Mouse (Mus musculus): ENCODE data around the gene Pipox. TPM values are rescaled to one million over a fixed set of nuclear protein-coding genes. Genes with fewer than 3 reads are reported as not detected.
A peak's percentile ranks its signal among the peaks of the same experiment; 100 is the strongest.

Pipox gene
- 1.1 and 1.7 TPM in 2 replicates for polyA plus RNA-seq (2015; fragmentation: Nextera tagmentation; extraction: Ambion mirVana)

DNA sequence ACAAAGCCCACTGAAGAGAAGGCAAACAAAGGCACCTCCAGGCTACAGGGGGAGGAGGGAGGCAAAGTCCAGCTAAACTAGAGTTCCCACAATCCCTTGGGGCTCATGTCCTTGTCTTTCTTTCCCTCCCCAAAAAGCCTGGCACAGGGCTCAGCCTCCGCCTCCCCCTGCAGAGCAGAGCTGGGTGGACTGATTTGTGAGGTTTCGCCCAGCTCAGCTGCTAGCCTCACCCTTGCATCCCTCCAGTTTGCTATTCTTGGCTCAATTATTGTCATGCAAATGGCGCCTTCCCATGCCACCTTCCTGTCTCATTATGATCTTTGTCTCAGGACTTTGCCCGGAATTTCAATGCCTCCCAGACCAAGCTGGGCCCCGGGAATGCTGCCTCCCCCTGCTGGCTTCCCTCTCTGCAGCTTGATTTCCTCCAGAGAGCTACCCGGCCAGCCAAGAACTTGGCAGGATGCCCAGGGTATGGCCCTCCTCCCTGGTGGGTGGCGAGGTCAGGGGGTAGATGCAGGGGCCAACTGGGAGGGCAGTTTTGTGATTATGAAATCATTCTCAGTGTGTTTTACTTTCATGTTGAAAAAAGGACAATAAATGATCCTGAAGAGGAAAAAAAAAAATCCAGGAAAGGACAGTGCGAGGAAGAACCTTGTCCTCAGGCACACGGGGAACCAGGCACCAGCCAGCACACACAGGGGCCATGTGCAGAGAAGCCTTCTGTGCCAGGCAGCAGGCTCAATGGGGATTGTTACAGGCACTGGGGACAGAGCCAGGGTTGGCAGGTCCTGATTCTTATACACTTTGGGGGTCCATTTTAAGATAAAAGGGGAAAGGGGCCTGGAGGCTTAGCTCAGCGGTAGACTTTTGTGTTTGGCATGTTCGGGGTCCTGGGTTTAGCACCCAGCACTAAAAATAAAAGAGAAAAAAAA lies at the start of gene Pipox:
TSS of gene Pipox (minus strand) at position 310 of the 932 bp plus-strand sequence.
- Histone ChIP-seq H3K27ac (ENCODE audit: low read length) (peak within 1 kb of the TSS; percentile 79), H3K9me3 (ENCODE audit: control insufficient read depth, low read length) (no peaks in the 10 kb centered on the region), H3K9ac (ENCODE audit: low read length) (peak within 1 kb of the TSS; percentile 40), H3K4me3 (ENCODE audit: low read length) (no peak within 1 kb of the TSS), H3K36me3 (ENCODE audit: control insufficient read depth, insufficient read depth, low read length) (no peaks in the 10 kb centered on the region), H3K4me1 (replicated peaks; ENCODE audit: control insufficient read depth, insufficient read depth, low read length) (peaks cover 27% of the 10 kb centered on the region), H3K27me3 (ENCODE audit: control insufficient read depth, insufficient read depth, low read depth, low read length) (0 out of 2 replicates have a peak, but pooled peaks cover 2% of the 10 kb centered on the region), H3K4me2 (ENCODE audit: low read depth, low read length) (peak within 1 kb of the TSS; percentile 26)
- WGBS, result 15% methylated on average over 11 of the region's 11 CpGs
- ATAC-seq (ENCODE audit: low read depth), result peak; percentile 93

DNA sequence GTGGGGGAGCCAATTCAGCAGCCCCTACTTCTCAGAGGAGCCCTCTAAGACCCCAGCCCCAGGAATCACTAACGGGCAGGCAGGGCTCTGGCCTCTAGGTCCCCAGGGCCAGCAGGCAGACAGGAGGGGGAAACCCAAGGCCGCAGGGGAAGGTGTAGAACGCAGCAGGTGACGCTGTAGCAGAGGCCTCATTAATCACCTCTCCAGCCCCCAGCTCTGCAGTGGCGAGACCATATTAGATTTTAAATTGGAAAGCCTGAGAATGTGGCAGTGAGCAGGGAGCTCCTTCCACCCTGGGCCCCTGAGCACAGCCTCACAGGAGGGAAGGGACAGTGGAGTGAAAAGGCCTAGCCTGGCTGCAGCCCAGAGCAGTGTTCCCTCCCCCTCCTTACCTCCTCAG lies 48.3 kb upstream of the Pipox start:
- H3K4me3 ChIP-seq (ENCODE audit: low read length), result no peak overlapping the region
- H3K27ac ChIP-seq (ENCODE audit: low read length), result no peak overlapping the region
- H3K4me2 ChIP-seq (ENCODE audit: low read depth, low read length), result no peak overlapping the region
- H3K27me3 ChIP-seq (ENCODE audit: control insufficient read depth, insufficient read depth, low read depth, low read length), result no peaks in the 10 kb centered on the region; the same call in 1 of the 2 replicates
- no peak for ATAC-seq (ENCODE audit: low read depth)
- H3K36me3 ChIP-seq (ENCODE audit: control insufficient read depth, insufficient read depth, low read length), result no peaks in the 10 kb centered on the region
- no peaks in the 10 kb centered on the region for H3K9me3 ChIP-seq (ENCODE audit: control insufficient read depth, low read length)
- H3K4me1 ChIP-seq (replicated peaks; ENCODE audit: control insufficient read depth, insufficient read depth, low read length), result no peaks in the 10 kb centered on the region
- 16% methylated on average over 5 of the region's 5 CpGs for WGBS
- no peak overlapping the region for H3K9ac ChIP-seq (ENCODE audit: low read length)

GRCm38 (mm10) chr11:77937649-77938410 lies 43.9 kb upstream of the Pipox start:
- Histone ChIP-seq H3K36me3 (ENCODE audit: control insufficient read depth, insufficient read depth, low read length) (no peaks in the 10 kb centered on the region), H3K27ac (ENCODE audit: low read length) (no peak overlapping the region), H3K9ac (ENCODE audit: low read length) (no peak overlapping the region), H3K4me1 (replicated peaks; ENCODE audit: control insufficient read depth, insufficient read depth, low read length) (no peaks in the 10 kb centered on the region), H3K9me3 (ENCODE audit: control insufficient read depth, low read length) (no peaks in the 10 kb centered on the region), H3K4me3 (ENCODE audit: low read length) (no peak overlapping the region), H3K4me2 (ENCODE audit: low read depth, low read length) (no peak overlapping the region), H3K27me3 (ENCODE audit: control insufficient read depth, insufficient read depth, low read depth, low read length) (peaks cover 36% of the 10 kb centered on the region)
- 13% methylated on average over 4 of the region's 4 CpGs for WGBS
- ATAC-seq (ENCODE audit: low read depth), result no peak

- no peak overlapping the region for H3K4me2 ChIP-seq (ENCODE audit: low read depth, low read length)
- no peak for ATAC-seq (ENCODE audit: low read depth)
- 7% methylated on average over 8 of the region's 8 CpGs for WGBS
- no peaks in the 10 kb centered on the region for H3K36me3 ChIP-seq (ENCODE audit: control insufficient read depth, insufficient read depth, low read length)
- H3K27me3 ChIP-seq (ENCODE audit: control insufficient read depth, insufficient read depth, low read depth, low read length), result peaks cover 46% of the 10 kb centered on the region
- H3K27ac ChIP-seq (ENCODE audit: low read length), result no peak overlapping the region
- H3K4me1 ChIP-seq (replicated peaks; ENCODE audit: control insufficient read depth, insufficient read depth, low read length), result no peaks in the 10 kb centered on the region
- H3K4me3 ChIP-seq (ENCODE audit: low read length), result no peak overlapping the region
- H3K9me3 ChIP-seq (ENCODE audit: control insufficient read depth, low read length), result no peaks in the 10 kb centered on the region
- H3K9ac ChIP-seq (ENCODE audit: low read length), result no peak overlapping the region
These were observed 43.0 kb upstream of the Pipox start for GRCm38 (mm10) chr11:77936846-77937245.

DNA sequence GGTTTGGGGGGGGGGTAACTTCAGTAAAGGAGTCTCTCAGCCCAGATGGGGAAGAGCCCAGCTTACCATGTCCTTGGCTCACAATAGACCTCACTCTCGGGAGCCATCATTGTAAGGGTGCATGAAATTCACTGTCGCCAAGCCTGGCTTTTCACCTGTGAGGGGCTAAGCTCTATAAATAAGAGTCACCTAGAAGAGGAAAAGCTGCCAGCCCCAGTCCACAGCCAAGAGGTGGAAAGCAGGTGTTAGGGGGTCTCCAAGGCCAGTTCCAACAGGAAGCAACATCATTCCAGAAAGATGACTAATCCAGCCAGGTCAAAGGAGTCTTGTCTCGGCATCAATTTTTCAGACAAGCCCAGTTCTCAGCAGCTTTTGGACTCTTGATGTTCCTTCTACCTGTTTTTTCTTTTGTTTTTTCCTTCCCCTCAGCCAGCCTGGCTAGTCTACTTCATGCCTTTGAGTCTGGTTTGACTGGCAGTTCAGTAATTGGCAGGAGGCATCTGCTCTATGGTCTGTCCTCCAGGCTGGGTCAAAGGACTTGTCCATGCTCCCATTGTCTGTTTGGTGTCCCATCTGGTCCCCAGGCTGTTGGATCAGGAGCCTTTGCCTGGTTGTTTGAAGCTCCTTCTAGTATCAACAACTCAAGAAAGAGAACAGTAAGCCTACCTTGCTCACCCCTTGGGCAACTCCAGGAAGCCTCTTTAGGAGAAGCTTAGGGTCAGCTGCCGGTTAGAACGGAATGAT lies 40.8 kb upstream of the Pipox start:
- Histone ChIP-seq H3K4me1 (replicated peaks; ENCODE audit: control insufficient read depth, insufficient read depth, low read length) (peaks cover 6% of the 10 kb centered on the region), H3K27ac (ENCODE audit: low read length) (no peak overlapping the region), H3K36me3 (ENCODE audit: control insufficient read depth, insufficient read depth, low read length) (no peaks in the 10 kb centered on the region), H3K27me3 (ENCODE audit: control insufficient read depth, insufficient read depth, low read depth, low read length) (peaks cover 61% of the 10 kb centered on the region), H3K4me3 (ENCODE audit: low read length) (no peak overlapping the region), H3K9ac (ENCODE audit: low read length) (no peak overlapping the region), H3K9me3 (ENCODE audit: control insufficient read depth, low read length) (no peaks in the 10 kb centered on the region), H3K4me2 (ENCODE audit: low read depth, low read length) (no peak overlapping the region)
- no peak for ATAC-seq (ENCODE audit: low read depth)
- 46% methylated on average over 5 of the region's 5 CpGs for WGBS

DNA sequence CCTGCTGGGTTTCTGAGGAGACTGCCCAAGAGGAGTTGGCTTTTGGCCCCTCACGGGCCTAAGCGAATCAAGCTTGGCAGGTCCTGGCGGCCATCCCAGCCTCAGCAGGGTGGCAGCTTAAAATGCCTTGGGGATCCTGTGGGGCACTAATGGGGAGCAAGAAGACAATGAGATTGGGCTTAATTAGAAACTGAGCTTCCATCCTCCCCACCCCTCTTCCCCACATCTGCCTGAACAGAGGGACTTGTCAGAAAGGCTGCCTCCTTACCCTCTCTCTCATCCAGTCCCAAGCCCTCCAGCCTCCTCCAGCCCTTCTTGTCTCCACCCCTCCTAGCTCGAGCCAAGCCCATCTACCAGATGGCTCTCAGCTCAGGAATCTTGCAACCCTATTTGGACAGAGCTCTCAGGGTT lies 40.2 kb upstream of the Pipox start:
- no peaks in the 10 kb centered on the region for H3K9me3 ChIP-seq (ENCODE audit: control insufficient read depth, low read length)
- no peaks in the 10 kb centered on the region for H3K36me3 ChIP-seq (ENCODE audit: control insufficient read depth, insufficient read depth, low read length)
- H3K27ac ChIP-seq (ENCODE audit: low read length), result no peak overlapping the region
- WGBS, result 7% methylated on average over 4 of the region's 4 CpGs
- no peak overlapping the region for H3K4me3 ChIP-seq (ENCODE audit: low read length)
- H3K27me3 ChIP-seq (ENCODE audit: control insufficient read depth, insufficient read depth, low read depth, low read length), result peaks cover 61% of the 10 kb centered on the region
- H3K9ac ChIP-seq (ENCODE audit: low read length), result no peak overlapping the region
- H3K4me1 ChIP-seq (replicated peaks; ENCODE audit: control insufficient read depth, insufficient read depth, low read length), result peaks cover 6% of the 10 kb centered on the region
- ATAC-seq (ENCODE audit: low read depth), result no peak
- no peak overlapping the region for H3K4me2 ChIP-seq (ENCODE audit: low read depth, low read length)

DNA sequence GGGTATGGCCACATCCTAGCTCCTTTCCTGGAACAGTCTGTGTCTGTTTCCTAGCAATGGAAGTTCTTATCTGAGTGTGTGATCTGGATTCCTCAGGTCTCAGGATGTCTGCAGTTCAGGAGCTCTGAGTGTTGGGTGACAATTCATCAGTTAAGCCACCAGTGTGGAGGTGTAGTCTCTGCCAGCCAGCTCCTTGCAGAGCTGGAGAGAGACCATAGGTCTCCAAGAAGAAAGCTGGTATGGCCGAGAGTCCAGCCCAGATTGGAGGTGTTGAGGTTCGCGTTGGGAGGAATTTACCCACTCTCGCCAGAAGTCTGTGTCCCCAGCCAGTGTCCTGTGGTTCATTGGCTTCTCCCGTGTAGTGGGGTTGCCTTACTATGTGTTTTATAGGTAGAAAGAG lies 38.7 kb upstream of the Pipox start:
- no peak for ATAC-seq (ENCODE audit: low read depth)
- H3K9me3 ChIP-seq (ENCODE audit: control insufficient read depth, low read length), result no peaks in the 10 kb centered on the region
- no peak overlapping the region for H3K9ac ChIP-seq (ENCODE audit: low read length)
- H3K4me1 ChIP-seq (replicated peaks; ENCODE audit: control insufficient read depth, insufficient read depth, low read length), result peaks cover 6% of the 10 kb centered on the region
- 30% methylated on average over 5 of the region's 5 CpGs for WGBS
- H3K4me2 ChIP-seq (ENCODE audit: low read depth, low read length), result no peak overlapping the region
- no peak overlapping the region for H3K4me3 ChIP-seq (ENCODE audit: low read length)
- H3K36me3 ChIP-seq (ENCODE audit: control insufficient read depth, insufficient read depth, low read length), result no peaks in the 10 kb centered on the region
- no peak overlapping the region for H3K27ac ChIP-seq (ENCODE audit: low read length)
- peaks cover 61% of the 10 kb centered on the region for H3K27me3 ChIP-seq (ENCODE audit: control insufficient read depth, insufficient read depth, low read depth, low read length)

DNA sequence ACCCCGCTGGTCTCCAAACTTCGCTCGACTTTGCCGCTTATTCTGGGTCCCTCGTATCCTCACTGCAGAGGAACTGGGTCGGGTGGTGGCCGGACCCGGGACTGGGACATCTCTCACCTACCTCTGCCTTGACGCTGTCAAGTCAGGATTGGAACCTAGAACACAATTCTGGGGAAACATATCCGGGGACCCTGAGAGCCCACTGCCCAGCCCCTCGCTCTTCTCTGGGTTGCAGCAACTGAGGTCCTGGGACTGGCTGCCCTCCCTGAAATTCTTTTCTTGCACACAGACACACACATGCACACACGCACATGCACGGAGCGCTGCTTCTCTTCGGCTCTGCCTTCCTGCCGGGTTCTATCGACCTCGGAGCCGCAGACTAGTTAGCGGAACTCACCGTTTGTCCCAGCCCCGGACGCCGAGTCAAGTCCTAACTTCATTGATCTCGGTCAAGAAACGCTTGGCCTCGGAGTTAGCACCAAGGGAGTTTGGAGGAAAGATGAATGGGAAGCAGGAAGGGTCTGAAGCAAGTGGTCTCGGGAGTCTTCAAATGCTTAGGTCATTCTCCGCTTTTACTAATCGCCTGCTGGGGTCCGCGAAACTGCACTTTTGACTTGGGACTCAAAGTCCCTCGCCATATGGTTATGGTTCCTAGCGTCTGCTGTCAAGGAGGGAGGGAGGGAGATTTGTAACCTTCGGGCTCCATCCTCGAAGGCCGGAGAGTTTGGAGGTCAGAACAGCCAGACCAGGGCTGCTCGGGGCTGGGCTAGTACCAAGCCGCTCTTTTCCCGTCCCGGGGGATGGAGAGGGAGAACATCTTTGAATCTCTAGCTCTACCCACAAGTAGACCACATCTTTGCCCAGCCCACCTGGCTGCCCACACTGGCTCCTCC lies 37.9 kb upstream of the Pipox start:
- 2% methylated on average over 41 of the region's 41 CpGs for WGBS
- Histone ChIP-seq H3K9me3 (ENCODE audit: control insufficient read depth, low read length) (no peaks in the 10 kb centered on the region), H3K27me3 (ENCODE audit: control insufficient read depth, insufficient read depth, low read depth, low read length) (peaks cover 59% of the 10 kb centered on the region), H3K36me3 (ENCODE audit: control insufficient read depth, insufficient read depth, low read length) (no peaks in the 10 kb centered on the region), H3K27ac (ENCODE audit: low read length) (no peak overlapping the region), H3K9ac (ENCODE audit: low read length) (no peak overlapping the region), H3K4me3 (ENCODE audit: low read length) (peak overlapping the region; percentile 55), H3K4me1 (replicated peaks; ENCODE audit: control insufficient read depth, insufficient read depth, low read length) (peaks cover 6% of the 10 kb centered on the region), H3K4me2 (ENCODE audit: low read depth, low read length) (peak overlapping the region; percentile 97)
- no peak for ATAC-seq (ENCODE audit: low read depth)
